In the genomic region with DNA sequence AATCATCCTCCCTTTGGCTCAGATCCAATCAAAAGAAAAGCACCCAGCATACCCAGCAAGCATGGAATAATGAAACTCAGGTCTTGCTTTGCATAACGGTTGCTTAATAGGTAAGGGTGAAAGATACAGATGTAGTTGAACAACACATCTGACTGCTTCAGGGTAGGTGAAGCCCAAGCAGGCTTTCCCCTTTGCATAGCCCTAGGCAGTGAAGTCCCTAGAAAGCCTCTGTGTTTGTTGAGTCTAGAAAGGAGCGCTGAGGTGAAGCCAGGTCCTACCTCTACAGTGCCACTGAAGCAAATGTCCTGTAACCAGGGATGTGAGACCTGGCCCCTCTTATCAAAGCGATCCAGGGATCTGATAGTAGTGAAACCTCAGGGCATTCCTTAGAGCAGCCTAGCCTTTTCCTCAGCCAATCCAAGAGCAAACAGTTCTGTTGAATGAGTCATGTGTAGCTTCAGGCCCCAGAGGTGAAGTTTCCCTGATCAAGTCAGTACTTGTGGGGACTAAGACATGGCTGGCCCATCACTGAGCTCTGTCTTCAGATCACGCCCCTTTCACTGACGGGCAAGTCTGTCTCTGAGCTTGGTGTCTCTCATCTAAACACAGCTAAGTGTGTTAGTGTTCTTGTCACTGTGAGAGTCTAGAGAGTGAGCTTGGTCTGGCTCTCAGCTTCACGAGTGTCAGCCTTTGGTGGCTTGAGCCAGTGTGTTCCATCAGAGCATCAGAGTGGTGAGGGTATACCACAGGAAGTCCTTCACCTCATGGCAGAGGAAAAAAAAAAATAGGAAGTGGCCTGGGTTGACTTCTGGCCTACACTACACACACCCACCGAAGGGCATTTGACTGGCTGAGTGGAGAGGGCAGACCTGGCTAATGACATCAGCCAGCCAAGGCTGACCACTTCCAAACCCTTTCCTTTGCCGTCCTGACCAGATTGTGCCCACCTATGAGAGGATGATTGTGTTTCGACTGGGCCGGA, we compare ENCODE assay signal across 1 mouse cellular context.
TF ChIP-seq lines count a peak whose summit lies in the region.

No protein-coding gene starts in this region.

TF ChIP-seq in CH12.LX, 34 proteins besides CTCF, POLR2A, EP300 and RAD21:
- TF ChIP-seq NELFE (IDR thresholded peaks at IDR 0.05; ENCODE audit: low read depth, low read length), result peak; percentile 29; the same call in 1 of the 2 replicates
- TF ChIP-seq USF1 (IDR thresholded peaks at IDR 0.05; ENCODE audit: low read depth, low read length), result no peak
- no peak; the same call in none of the 2 replicates for TF ChIP-seq HCFC1 (IDR thresholded peaks at IDR 0.05; ENCODE audit: low read depth, low read length)
- TF ChIP-seq USF2 (conservative IDR thresholded peaks at IDR 0.05; ENCODE audit: low read depth, low read length), result no peak
- peak; percentile 14; the same call in 1 of the 2 replicates for TF ChIP-seq UBTF (IDR thresholded peaks at IDR 0.05; ENCODE audit: low read depth, low read length)
- peak; percentile 78 for TF ChIP-seq ELF1 (IDR thresholded peaks at IDR 0.05; ENCODE audit: low read depth, low read length)
- TF ChIP-seq TBP (conservative IDR thresholded peaks at IDR 0.05; ENCODE audit: low read depth, low read length), result peak; percentile 67
- TF ChIP-seq PAX5 (IDR thresholded peaks at IDR 0.05; ENCODE audit: low read length), result no peak
- peak; percentile 77; the same call in 1 of the 2 replicates for TF ChIP-seq MAX (IDR thresholded peaks at IDR 0.05; ENCODE audit: low read length)
- TF ChIP-seq POLR2AphosphoS2 (IDR thresholded peaks at IDR 0.05; ENCODE audit: low read depth, low read length), result no peak
- no peak for TF ChIP-seq E2F4 (IDR thresholded peaks at IDR 0.05; ENCODE audit: insufficient replicate concordance, low read depth, low read length)
- TF ChIP-seq TCF12 (IDR thresholded peaks at IDR 0.05; ENCODE audit: low read depth, low read length), result peak; percentile 58
- peak; percentile 12; the same call in 1 of the 2 replicates for TF ChIP-seq IRF4 (IDR thresholded peaks at IDR 0.05; ENCODE audit: low read depth, low read length)
- no peak for TF ChIP-seq JUND (conservative IDR thresholded peaks at IDR 0.05; ENCODE audit: low read depth, low read length)
- TF ChIP-seq MAFK (IDR thresholded peaks at IDR 0.05; ENCODE audit: insufficient replicate concordance, low read length), result no peak
- no peak for TF ChIP-seq GABPA (IDR thresholded peaks at IDR 0.05; ENCODE audit: insufficient replicate concordance, low read depth, low read length)
- TF ChIP-seq MAZ (IDR thresholded peaks at IDR 0.05; ENCODE audit: low read depth, low read length), result no peak
- peak; percentile 48 for TF ChIP-seq ETS1 (conservative IDR thresholded peaks at IDR 0.05; ENCODE audit: low read depth, low read length)
- peak; percentile 71 for TF ChIP-seq ZMIZ1 (IDR thresholded peaks at IDR 0.05; ENCODE audit: low read depth, low read length)
- TF ChIP-seq KAT2A (IDR thresholded peaks at IDR 0.05; ENCODE audit: insufficient replicate concordance, low read length), result no peak
- peak; percentile 79 for TF ChIP-seq SIN3A (IDR thresholded peaks at IDR 0.05; ENCODE audit: low read length)
- TF ChIP-seq CHD1 (IDR thresholded peaks at IDR 0.05; ENCODE audit: low read depth, low read length), result peak; percentile 95; the same call in 1 of the 2 replicates
- no peak for TF ChIP-seq NRF1 (IDR thresholded peaks at IDR 0.05; ENCODE audit: low read depth, low read length)
- no peak for TF ChIP-seq MEF2A (IDR thresholded peaks at IDR 0.05; ENCODE audit: borderline replicate concordance, low read depth, low read length)
- TF ChIP-seq RCOR1 (conservative IDR thresholded peaks at IDR 0.05; ENCODE audit: low read depth, low read length), result no peak
- TF ChIP-seq JUN (IDR thresholded peaks at IDR 0.05; ENCODE audit: insufficient read depth, low read depth, low read length), result no peak
- no peak for TF ChIP-seq BHLHE40 (IDR thresholded peaks at IDR 0.05; ENCODE audit: low read depth, low read length)
- TF ChIP-seq MYC (IDR thresholded peaks at IDR 0.05; ENCODE audit: low read depth, low read length), result peak; percentile 77; the same call in 1 of the 2 replicates
- TF ChIP-seq CHD2 (IDR thresholded peaks at IDR 0.05; ENCODE audit: low read length), result no peak; the same call in 1 of the 2 replicates
- TF ChIP-seq MXI1 (IDR thresholded peaks at IDR 0.05; ENCODE audit: low read depth, low read length), result peak; percentile 66
- TF ChIP-seq ZNF384 (IDR thresholded peaks at IDR 0.05; ENCODE audit: low read depth, low read length), result peak; percentile 96
- TF ChIP-seq ZC3H11A (IDR thresholded peaks at IDR 0.05; ENCODE audit: low read depth, low read length), result no peak
